Mouse (Mus musculus) bone marrow macrophage, adult 2 months (primary cell): Measurements from ENCODE around the gene Nav2.

Experiments used
- CTCF ChIP-seq: IDR thresholded peaks from 2 replicates; pipeline ENCODE4 v1.5.1; 2012; ENCODE audit warnings: low read depth, mild to moderate bottlenecking, low read length, moderate library complexity
- POLR2A ChIP-seq: IDR thresholded peaks from 2 replicates; pipeline ENCODE4 v1.6.1; 2012; ENCODE audit warnings: mild to moderate bottlenecking, low read depth, low read length, borderline replicate concordance

GRCm38 (mm10) chr7:49410188-49410587 is 501.7 kb downstream of the Nav2 start:
- no peak for TF ChIP-seq CTCF
- TF ChIP-seq POLR2A = no peak
